Mouse (Mus musculus) layer of hippocampus, postnatal 10 days (tissue): ENCODE measurements at regions not wholly inside any gene's neighbourhood (a gene's known extent, or its start where the extent isn't known, plus 50 kb on each side); places are given as distances from the start of the nearest gene placed in this dataset.

ENCODE experiments used
- DNase-seq, 2 experiments: peaks; one replicate each; pipeline ENCODE4 v3.0.0; 2021; ENCODE audit warnings: low spot score in 2 of 2

GRCm38 (mm10) chr11:90802569-90803363 is 114.6 kb upstream of the Tom1l1 start:
- no peak for DNase-seq

- no peak for DNase-seq
Measured at GRCm38 (mm10) chr11:90797577-90797976, 109.4 kb upstream of the Tom1l1 start.

DNA sequence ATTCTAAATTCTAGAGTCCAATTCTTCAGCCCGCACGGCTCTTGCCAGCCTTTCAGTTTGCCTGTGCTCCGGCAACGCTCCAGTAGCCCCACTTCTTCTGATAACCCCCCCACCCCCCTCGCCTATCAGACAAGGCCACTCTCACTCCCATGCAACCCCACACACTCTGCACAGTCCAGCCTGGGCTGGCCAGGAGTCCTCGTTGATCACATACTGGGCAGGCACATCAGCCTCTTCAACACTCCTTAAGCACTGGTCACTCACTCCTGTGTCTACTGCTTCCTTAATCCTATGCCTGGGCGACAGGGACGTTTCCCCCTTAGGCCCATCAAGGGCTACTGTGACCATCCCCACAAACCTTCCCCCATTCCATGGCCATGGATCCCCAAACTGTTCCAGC is 95.4 kb upstream of the Tom1l1 start:
- no peak for DNase-seq

DNA sequence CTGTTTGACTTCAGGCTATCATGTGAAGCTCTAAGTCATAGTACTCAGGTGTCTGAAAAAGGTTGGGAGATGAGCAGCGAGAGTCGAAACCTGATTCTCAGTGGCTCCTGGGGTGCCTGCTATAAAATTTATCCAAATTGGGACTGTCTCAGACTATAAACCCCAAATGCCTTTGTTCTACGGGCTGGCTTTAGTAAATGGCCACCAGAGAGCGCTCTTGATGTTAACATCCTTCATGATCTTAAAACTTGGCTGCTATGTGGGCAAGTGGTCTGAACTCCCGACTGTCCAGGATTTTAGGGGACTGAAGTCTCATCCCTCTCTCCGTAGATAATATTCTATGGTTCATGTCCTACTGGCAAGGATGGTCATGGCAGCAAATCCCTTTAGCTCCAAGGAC is 94.8 kb upstream of the Tom1l1 start:
- peak; percentile 35 to 43 for DNase-seq

- DNase-seq, result peak in 1 of 2 experiments; percentile 4
Measured at GRCm38 (mm10) chr11:90775752-90776151, 87.6 kb upstream of the Tom1l1 start.

DNA sequence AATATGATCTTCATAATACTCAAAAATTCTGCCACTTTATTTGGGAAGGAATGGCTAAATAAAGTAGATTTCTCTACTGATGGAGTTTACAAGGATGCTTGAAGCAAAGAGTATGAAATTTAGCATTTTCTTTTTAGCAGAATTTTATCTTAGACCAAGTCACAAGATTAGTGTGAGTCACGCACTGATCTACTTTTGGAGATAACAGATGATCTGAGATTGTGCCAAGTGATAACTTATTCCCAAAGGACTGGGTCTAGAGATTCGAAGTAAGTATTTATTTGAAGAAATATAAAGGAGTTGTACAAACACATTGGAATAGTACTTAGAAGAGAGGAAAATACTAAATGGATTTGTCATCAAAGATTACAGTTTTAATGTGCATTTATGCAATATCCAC is 67.8 kb upstream of the Tom1l1 start:
- DNase-seq, result no peak

GRCm38 (mm10) chr11:90748448-90748847 is 60.3 kb upstream of the Tom1l1 start:
- no peak for DNase-seq

DNA sequence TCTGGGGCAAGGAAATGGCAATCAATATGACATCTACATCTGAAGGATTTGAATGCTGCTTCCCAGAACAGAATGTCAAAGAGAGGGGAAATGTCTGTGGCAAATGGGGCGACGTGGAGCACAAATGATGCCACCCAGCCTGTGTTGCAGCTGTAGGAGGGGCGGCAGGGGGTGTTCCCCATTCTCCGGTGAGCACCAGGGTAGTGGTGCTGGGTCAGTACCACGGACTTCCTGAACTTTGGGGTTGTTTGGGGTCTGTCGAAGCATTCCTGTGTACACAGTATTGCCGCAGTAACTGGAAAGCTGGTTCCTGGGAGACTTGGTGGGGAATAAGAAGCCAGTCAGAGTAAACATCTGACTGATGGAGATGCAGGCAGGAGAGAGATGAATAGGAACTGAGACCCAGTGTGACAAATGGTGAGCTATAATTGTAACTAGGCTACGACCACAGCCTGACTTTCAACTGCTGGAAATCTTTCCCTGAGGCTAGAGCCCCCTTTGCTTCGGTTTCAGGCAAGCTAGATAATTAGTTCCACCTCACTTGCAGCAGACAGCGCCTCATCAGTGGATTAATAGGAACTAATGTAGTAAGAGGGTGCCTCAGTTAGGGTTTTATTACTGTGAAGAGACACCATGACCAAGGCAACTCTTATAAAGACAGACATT is 53.9 kb upstream of the Tom1l1 start:
- no peak for DNase-seq

DNA sequence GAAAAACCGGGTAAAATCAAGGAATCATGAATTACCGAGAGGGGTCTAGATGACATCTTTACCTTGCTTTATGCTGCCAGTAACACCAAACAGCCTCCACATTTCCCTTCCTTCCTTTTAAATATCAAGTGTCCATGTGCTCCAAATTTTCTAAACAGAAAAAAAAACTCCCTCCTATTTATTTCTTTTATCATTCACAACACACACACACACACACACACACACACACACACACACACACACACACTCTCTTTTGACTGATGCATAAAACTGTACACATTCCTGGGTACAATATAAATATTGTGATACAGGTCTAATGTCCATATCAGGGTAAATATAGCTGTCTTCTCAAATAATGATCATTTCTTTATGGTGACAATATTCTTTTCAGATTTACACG is 51.3 kb upstream of the Tom1l1 start:
- DNase-seq, result no peak

DNA sequence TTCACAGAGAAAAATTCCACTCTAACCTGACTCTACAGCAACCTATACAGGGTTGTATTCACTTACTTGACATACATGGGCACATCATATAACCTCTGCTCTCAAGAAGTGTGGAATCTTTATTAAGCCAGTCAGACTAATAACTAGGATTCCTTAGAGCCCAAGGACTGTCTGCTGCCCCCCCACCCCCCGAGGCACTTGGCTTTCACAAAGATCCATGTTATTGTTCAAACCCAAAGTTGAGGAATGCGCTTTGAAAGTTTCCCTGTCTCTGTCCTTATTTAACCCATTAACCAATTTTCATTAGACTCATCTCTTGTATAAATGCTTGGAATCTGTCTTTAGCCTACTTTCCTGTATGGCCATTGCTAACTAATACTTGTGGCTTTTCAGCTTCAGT is 50.6 kb upstream of the Tom1l1 start:
- DNase-seq, result no peak
